Mouse (Mus musculus): ENCODE results near the gene Ap1m1. TPM values are rescaled to one million over a fixed set of nuclear protein-coding genes. Genes with fewer than 3 reads are reported as not detected.

Gene Ap1m1
- polyA plus RNA-seq, 1 experiment from 2014 or later = 197 TPM

DNA sequence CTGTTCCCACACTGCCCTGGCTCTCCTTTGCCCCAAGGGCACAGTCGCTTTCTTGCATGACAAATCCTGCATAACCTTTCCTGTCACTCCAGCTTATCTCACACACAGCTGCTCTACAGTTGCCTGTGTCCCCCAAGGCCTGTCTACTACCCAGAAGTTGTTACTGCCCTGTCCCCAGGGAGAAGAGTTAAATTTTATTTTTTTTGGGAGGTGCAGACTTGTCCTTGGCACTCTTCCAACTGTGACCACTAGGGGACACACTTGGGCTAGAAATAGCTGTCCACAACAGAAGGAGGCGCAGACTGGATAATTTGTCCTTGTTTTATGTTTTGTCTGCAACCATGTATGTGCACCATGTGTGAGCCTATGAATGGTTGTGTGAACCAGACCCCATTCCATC lies 21.2 kb downstream of the Ap1m1 start:
- ATAC-seq (ENCODE audit: low FRiP score) = peak; percentile 65
- peaks cover under 1% of the 10 kb centered on the region; the same call in 1 of the 2 replicates for H3K36me3 ChIP-seq
- no peak overlapping the region for H3K4me3 ChIP-seq
- no peak overlapping the region for H3K9ac ChIP-seq
- H3K9me3 ChIP-seq (replicated peaks) = no peaks in the 10 kb centered on the region
- WGBS = 32% methylated on average over 2 of the region's 2 CpGs
- 0 out of 2 replicates have a peak, but pooled peaks cover 4% of the 10 kb centered on the region for H3K27me3 ChIP-seq
- no peak overlapping the region for H3K4me2 ChIP-seq (replicated peaks)
- no peaks in the 10 kb centered on the region for H3K4me1 ChIP-seq
- no peak overlapping the region for H3K27ac ChIP-seq

DNA sequence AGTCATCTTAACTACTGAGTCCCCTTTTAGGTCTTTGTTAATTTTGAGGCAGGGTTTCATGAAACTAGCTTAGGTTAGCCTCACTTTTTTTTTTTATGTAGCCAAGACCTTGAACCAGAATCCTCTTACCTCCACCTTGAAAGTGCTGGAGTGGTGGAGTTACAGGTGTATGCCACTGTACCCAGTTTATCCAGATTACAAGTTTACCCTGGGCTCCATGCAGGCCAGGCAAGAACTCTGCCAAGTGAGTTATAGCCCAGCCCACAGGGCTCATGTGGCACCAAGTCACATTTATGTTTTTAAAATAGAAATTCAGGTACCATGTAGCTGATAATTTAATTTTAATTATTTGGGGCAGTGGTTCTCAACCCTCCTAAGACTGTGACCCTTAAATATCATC lies 21.6 kb downstream of the Ap1m1 start:
- Histone ChIP-seq H3K9me3 (replicated peaks) (no peaks in the 10 kb centered on the region), H3K9ac (no peak overlapping the region), H3K27me3 (0 out of 2 replicates have a peak, but pooled peaks cover 4% of the 10 kb centered on the region), H3K4me1 (no peaks in the 10 kb centered on the region), H3K27ac (no peak overlapping the region), H3K36me3 (no peaks in the 10 kb centered on the region), H3K4me2 (replicated peaks) (no peak overlapping the region), H3K4me3 (no peak overlapping the region)
- ATAC-seq (ENCODE audit: low FRiP score) = no peak

- H3K9me3 ChIP-seq (replicated peaks) = no peaks in the 10 kb centered on the region
- WGBS = 56% methylated on average over 5 of the region's 5 CpGs
- ATAC-seq (ENCODE audit: low FRiP score) = no peak
These were observed 22.1 kb downstream of the Ap1m1 start for GRCm38 (mm10) chr8:72261872-72262271.

GRCm38 (mm10) chr8:72262756-72263155 lies 22.9 kb downstream of the Ap1m1 start:
- H3K36me3 ChIP-seq = no peaks in the 10 kb centered on the region
- H3K27ac ChIP-seq = no peak overlapping the region
- H3K4me3 ChIP-seq = no peak overlapping the region
- WGBS = 92% methylated on average over 2 of the region's 2 CpGs
- H3K9ac ChIP-seq = no peak overlapping the region
- H3K4me1 ChIP-seq = no peaks in the 10 kb centered on the region
- no peak overlapping the region for H3K4me2 ChIP-seq (replicated peaks)
- H3K27me3 ChIP-seq = 0 out of 2 replicates have a peak, but pooled peaks cover 4% of the 10 kb centered on the region
- H3K9me3 ChIP-seq (replicated peaks) = no peaks in the 10 kb centered on the region
- ATAC-seq (ENCODE audit: low FRiP score) = no peak

More at GRCm38 (mm10) chr8:72261872-72262271, 22.1 kb downstream of the Ap1m1 start:
- H3K4me2 ChIP-seq (replicated peaks) = no peak overlapping the region
- no peaks in the 10 kb centered on the region for H3K36me3 ChIP-seq
- H3K4me1 ChIP-seq = no peaks in the 10 kb centered on the region
- no peak overlapping the region for H3K27ac ChIP-seq
- H3K27me3 ChIP-seq = 0 out of 2 replicates have a peak, but pooled peaks cover 4% of the 10 kb centered on the region
- H3K4me3 ChIP-seq = no peak overlapping the region
- no peak overlapping the region for H3K9ac ChIP-seq

DNA sequence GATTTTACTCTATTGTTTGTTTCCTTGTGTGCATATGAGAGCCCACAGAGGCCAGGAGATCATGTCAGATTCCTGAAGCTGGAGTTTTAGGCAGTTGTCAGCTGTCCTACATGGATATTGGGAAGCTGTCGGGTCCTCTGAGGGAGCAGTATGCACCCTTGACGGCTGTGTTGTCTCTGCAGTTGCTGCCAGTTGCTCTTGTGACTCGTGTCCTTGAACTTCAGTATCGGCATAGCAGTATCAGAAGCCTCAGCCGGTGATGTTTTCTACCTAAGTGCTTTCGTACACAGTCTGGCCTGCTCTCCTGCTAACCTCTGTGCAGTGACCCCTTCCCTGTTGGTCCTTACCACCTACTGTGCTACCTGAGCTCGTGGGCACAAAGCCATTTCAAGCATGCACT lies 23.6 kb downstream of the Ap1m1 start:
- Histone ChIP-seq H3K9me3 (replicated peaks) (no peaks in the 10 kb centered on the region), H3K4me1 (no peaks in the 10 kb centered on the region), H3K4me2 (replicated peaks) (no peak overlapping the region), H3K27ac (no peak overlapping the region), H3K27me3 (0 out of 2 replicates have a peak, but pooled peaks cover 4% of the 10 kb centered on the region), H3K9ac (no peak overlapping the region), H3K4me3 (no peak overlapping the region), H3K36me3 (no peaks in the 10 kb centered on the region)
- 69% methylated on average over 7 of the region's 7 CpGs for WGBS
- ATAC-seq (ENCODE audit: low FRiP score) = no peak

DNA sequence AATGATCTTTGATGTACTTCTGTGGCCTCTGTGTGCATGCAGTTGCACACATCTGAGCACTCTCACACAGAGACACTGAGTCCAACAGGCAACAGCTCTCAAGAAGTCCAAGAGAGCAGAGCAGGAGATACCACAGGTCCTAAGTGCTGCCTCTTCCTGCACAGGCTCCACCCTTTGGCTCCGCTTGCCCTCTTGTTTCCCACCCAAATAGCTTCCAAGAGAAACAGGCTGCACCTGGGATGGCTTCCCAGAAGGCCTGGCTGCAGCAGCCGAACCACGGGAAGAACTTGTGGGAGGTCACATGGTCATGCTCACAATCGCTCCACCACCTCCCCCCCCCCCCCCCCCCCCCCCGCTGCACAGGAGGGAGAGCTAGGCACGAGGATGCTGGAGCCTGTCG lies 25.5 kb downstream of the Ap1m1 start:
- no peaks in the 10 kb centered on the region for H3K9me3 ChIP-seq (replicated peaks)
- no peak for ATAC-seq (ENCODE audit: low FRiP score)
- 62% methylated on average over 7 of the region's 7 CpGs for WGBS

DNA sequence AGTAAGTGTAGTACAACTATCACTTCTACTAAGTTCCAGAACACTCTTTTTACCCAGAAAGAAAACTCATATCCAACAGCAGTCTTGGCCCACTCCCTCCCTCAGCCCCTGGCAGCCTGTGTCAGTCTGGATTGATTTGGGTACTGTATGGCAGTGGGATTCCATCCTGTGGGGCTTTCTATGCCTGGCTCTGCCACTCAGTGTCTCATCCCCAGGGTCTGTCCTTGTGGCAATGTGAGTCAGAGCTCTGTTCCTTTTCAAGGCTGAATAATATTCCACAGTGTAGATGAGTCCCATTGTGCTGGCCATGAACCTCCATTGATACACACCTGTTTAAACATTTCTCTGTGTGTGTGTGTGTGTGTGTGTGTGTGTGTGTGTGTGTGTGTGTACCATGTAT lies 26.9 kb downstream of the Ap1m1 start:
- no peak overlapping the region for H3K4me3 ChIP-seq
- H3K9ac ChIP-seq = no peak overlapping the region
- no peak for ATAC-seq (ENCODE audit: low FRiP score)
- no peaks in the 10 kb centered on the region for H3K4me1 ChIP-seq
- H3K36me3 ChIP-seq = no peaks in the 10 kb centered on the region
- H3K27ac ChIP-seq = no peak overlapping the region
- no peak overlapping the region for H3K4me2 ChIP-seq (replicated peaks)
- H3K9me3 ChIP-seq (replicated peaks) = no peaks in the 10 kb centered on the region
- 0 out of 2 replicates have a peak, but pooled peaks cover 4% of the 10 kb centered on the region for H3K27me3 ChIP-seq

More for the DNA sequence above, 25.5 kb downstream of the Ap1m1 start:
- Histone ChIP-seq H3K27me3 (0 out of 2 replicates have a peak, but pooled peaks cover 4% of the 10 kb centered on the region), H3K4me1 (no peaks in the 10 kb centered on the region), H3K36me3 (no peaks in the 10 kb centered on the region), H3K4me2 (replicated peaks) (no peak overlapping the region), H3K27ac (no peak overlapping the region), H3K9ac (no peak overlapping the region), H3K4me3 (no peak overlapping the region)

DNA sequence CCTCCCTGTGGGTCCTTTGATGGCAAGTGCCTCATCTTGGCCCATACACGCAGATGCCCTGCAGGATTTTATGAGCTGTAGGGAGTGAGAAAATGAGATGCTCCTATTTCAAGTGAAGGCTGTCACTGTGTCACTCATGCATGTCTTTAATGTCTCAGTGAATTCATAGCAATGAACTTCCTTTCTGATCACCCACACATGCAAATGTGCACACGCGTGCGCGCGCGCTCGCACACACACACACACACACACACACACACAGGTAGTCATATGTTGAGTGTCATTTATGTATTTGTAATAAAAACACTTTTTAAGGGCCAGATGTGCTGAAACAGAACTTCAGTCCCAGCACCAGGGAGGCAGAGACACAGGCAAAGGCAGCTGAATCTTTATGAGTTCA lies 27.3 kb downstream of the Ap1m1 start:
- H3K9ac ChIP-seq = no peak overlapping the region
- H3K27ac ChIP-seq = no peak overlapping the region
- H3K36me3 ChIP-seq = no peaks in the 10 kb centered on the region
- H3K4me3 ChIP-seq = no peak overlapping the region
- no peaks in the 10 kb centered on the region for H3K9me3 ChIP-seq (replicated peaks)
- no peak overlapping the region for H3K4me2 ChIP-seq (replicated peaks)
- 96% methylated on average over 8 of the region's 8 CpGs for WGBS
- H3K4me1 ChIP-seq = no peaks in the 10 kb centered on the region
- H3K27me3 ChIP-seq = 0 out of 2 replicates have a peak, but pooled peaks cover 4% of the 10 kb centered on the region
- ATAC-seq (ENCODE audit: low FRiP score) = no peak

- ATAC-seq (ENCODE audit: low FRiP score) = no peak
- H3K9ac ChIP-seq = no peak overlapping the region
These were observed 28.5 kb downstream of the Ap1m1 start for GRCm38 (mm10) chr8:72268356-72268755.

DNA sequence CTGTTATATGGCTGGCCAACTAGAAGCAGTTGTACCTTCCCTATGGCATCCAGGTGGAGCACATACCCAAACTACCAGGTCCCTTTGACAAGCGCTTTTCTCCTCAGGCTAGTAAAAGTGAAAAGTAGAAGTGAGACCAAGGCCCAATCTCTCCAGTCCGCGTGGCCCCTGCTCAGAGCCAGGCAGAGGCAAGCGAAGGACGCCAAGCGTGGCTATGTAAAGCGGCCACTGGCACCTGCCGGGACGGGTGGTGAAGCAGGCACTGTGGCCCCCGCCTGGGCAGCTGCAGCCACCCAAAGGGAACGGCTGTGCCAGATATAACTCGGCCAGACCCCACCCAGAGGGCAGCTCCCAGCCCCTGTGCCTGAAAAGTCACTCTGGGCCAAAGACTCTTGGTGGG lies 30.8 kb downstream of the Ap1m1 start:
- H3K9me3 ChIP-seq (replicated peaks) = no peaks in the 10 kb centered on the region
- no peak overlapping the region for H3K9ac ChIP-seq
- no peak overlapping the region for H3K4me3 ChIP-seq
- no peak overlapping the region for H3K4me2 ChIP-seq (replicated peaks)
- ATAC-seq (ENCODE audit: low FRiP score) = no peak
- no peaks in the 10 kb centered on the region for H3K27me3 ChIP-seq
- H3K27ac ChIP-seq = no peak overlapping the region
- H3K4me1 ChIP-seq = no peaks in the 10 kb centered on the region
- H3K36me3 ChIP-seq = no peaks in the 10 kb centered on the region
- 89% methylated on average over 12 of the region's 12 CpGs for WGBS

More at GRCm38 (mm10) chr8:72268356-72268755, 28.5 kb downstream of the Ap1m1 start:
- Histone ChIP-seq H3K27me3 (0 out of 2 replicates have a peak, but pooled peaks cover 3% of the 10 kb centered on the region), H3K9me3 (replicated peaks) (no peaks in the 10 kb centered on the region), H3K4me2 (replicated peaks) (no peak overlapping the region), H3K4me3 (no peak overlapping the region), H3K4me1 (no peaks in the 10 kb centered on the region), H3K27ac (no peak overlapping the region), H3K36me3 (no peaks in the 10 kb centered on the region)
- WGBS = 89% methylated on average over 15 of the region's 15 CpGs

DNA sequence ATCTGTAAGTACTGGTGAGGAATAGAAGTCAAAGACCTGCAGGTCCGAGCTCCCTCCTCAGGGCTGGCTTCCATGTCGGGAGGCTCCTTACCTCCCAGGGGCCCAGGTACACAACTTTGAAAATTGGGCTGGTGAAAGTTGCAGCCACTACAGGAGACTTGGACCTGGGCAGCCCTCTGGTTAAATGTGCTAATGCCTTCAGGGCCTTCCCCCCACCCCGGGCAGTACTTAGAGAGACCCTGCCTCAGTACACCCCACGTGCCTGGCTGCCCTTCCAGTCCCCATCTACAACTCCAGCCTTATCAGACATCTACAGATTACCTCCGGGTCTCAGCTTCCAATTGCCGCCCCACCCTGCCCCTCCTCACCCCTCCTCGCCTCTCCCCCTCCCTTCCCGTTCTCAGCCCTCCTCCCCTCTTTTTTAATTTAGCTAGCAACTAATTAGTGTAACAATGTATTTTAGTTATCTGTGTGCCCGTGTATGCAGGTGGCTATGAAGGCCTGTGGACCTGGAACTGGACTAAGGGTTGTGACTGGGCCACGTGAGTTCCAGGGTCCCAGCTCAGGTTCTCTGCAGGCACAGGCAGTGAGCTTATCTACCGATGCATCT lies 31.3 kb downstream of the Ap1m1 start:
- Histone ChIP-seq H3K4me2 (replicated peaks) (no peak overlapping the region), H3K27ac (no peak overlapping the region), H3K4me3 (no peak overlapping the region), H3K36me3 (no peaks in the 10 kb centered on the region), H3K27me3 (no peaks in the 10 kb centered on the region), H3K4me1 (no peaks in the 10 kb centered on the region), H3K9ac (no peak overlapping the region), H3K9me3 (replicated peaks) (no peaks in the 10 kb centered on the region)
- ATAC-seq (ENCODE audit: low FRiP score) = no peak
- 78% methylated on average over 11 of the region's 11 CpGs for WGBS

DNA sequence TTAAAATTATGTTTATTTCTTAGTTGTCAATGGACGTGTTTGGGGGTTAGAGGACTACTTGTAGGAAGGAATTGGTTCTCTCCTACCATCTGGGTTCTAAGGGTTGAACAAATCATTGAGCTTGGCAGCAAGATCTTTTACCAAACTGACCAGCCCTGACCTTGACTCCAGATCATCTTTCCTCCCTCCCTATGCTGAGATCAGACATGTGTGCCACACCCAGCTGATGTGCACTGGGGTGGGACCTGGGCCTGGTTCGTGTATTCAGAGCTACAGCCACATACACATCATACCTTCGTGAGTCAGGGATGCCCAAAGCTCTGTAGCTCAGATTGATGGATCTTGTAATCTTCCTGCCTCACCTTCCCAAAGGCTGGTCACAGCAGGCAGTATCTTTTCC lies 31.9 kb downstream of the Ap1m1 start:
- Histone ChIP-seq H3K9me3 (replicated peaks) (no peaks in the 10 kb centered on the region), H3K27ac (no peak overlapping the region), H3K4me3 (no peak overlapping the region), H3K36me3 (no peaks in the 10 kb centered on the region), H3K4me2 (replicated peaks) (no peak overlapping the region), H3K9ac (no peak overlapping the region), H3K27me3 (no peaks in the 10 kb centered on the region), H3K4me1 (no peaks in the 10 kb centered on the region)
- WGBS = 80% methylated on average over 3 of the region's 3 CpGs
- no peak for ATAC-seq (ENCODE audit: low FRiP score)

GRCm38 (mm10) chr8:72272361-72272760 lies 32.5 kb downstream of the Ap1m1 start:
- H3K27me3 ChIP-seq = no peaks in the 10 kb centered on the region
- no peak overlapping the region for H3K4me2 ChIP-seq (replicated peaks)
- H3K9me3 ChIP-seq (replicated peaks) = no peaks in the 10 kb centered on the region
- H3K36me3 ChIP-seq = no peaks in the 10 kb centered on the region
- no peak overlapping the region for H3K4me3 ChIP-seq
- no peak overlapping the region for H3K27ac ChIP-seq
- no peak overlapping the region for H3K9ac ChIP-seq
- no peaks in the 10 kb centered on the region for H3K4me1 ChIP-seq
- no peak for ATAC-seq (ENCODE audit: low FRiP score)
- 12% methylated on average over 3 of the region's 3 CpGs for WGBS

Data from hindbrain, embryonic 12.5 days (tissue).